Mouse (Mus musculus): ENCODE results near the gene 2010300C02Rik. TPM values are rescaled to one million over a fixed set of nuclear protein-coding genes. Genes with fewer than 3 reads are reported as not detected.
A peak's percentile ranks its signal among the peaks of the same experiment; 100 is the strongest.

2010300C02Rik gene
- polyA plus RNA-seq, 1 experiment from 2014 or later: 14.2 TPM

GRCm38 (mm10) chr1:37632425-37632824 is 87.5 kb downstream of the 2010300C02Rik start:
- no peaks in the 10 kb centered on the region for H3K36me3 ChIP-seq
- 0 out of 2 replicates have a peak, but pooled peaks have one; percentile 34 for ATAC-seq
- no peaks in the 10 kb centered on the region for H3K4me1 ChIP-seq (replicated peaks)
- no peak overlapping the region for H3K4me3 ChIP-seq (replicated peaks)
- no peak overlapping the region for H3K4me2 ChIP-seq (replicated peaks)
- H3K9me3 ChIP-seq: no peaks in the 10 kb centered on the region
- no peak overlapping the region for H3K9ac ChIP-seq
- H3K27me3 ChIP-seq (replicated peaks): no peaks in the 10 kb centered on the region
- 82% methylated on average over 8 of the region's 8 CpGs for WGBS
- no peak overlapping the region for H3K27ac ChIP-seq

DNA sequence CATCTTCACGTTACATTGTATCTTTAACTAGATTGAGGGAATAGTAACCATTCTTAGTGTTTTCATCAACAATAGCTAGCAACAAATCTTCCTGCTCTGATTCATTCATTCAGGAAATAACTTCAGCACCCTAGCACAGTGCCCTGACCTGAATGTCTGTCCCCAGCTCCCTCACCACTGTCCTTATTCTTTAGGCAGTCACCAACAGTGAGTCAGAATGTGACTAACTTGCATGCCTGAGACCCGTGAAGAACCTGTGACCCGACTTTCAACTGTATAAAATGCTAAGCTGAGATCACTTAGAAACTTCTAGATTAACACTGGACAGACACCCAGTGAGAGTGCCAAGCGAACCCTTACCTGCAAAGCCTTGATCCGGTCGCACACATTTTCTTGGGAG is 88.4 kb downstream of the 2010300C02Rik start:
- WGBS: 86% methylated on average over 6 of the region's 6 CpGs
- ATAC-seq: no peak
- Histone ChIP-seq H3K27ac (no peak overlapping the region), H3K4me2 (replicated peaks) (no peak overlapping the region), H3K36me3 (no peaks in the 10 kb centered on the region), H3K9ac (no peak overlapping the region), H3K4me1 (replicated peaks) (no peaks in the 10 kb centered on the region), H3K4me3 (replicated peaks) (no peak overlapping the region), H3K9me3 (no peaks in the 10 kb centered on the region), H3K27me3 (replicated peaks) (no peaks in the 10 kb centered on the region)

- Histone ChIP-seq H3K36me3 (no peaks in the 10 kb centered on the region), H3K4me1 (replicated peaks) (no peaks in the 10 kb centered on the region), H3K4me3 (replicated peaks) (no peak overlapping the region), H3K9me3 (no peaks in the 10 kb centered on the region), H3K27me3 (replicated peaks) (no peaks in the 10 kb centered on the region), H3K4me2 (replicated peaks) (no peak overlapping the region), H3K27ac (no peak overlapping the region), H3K9ac (no peak overlapping the region)
- 75% methylated on average over 10 of the region's 10 CpGs for WGBS
- no peak for ATAC-seq
Observed at GRCm38 (mm10) chr1:37630412-37631210, 89.3 kb downstream of the 2010300C02Rik start.

DNA sequence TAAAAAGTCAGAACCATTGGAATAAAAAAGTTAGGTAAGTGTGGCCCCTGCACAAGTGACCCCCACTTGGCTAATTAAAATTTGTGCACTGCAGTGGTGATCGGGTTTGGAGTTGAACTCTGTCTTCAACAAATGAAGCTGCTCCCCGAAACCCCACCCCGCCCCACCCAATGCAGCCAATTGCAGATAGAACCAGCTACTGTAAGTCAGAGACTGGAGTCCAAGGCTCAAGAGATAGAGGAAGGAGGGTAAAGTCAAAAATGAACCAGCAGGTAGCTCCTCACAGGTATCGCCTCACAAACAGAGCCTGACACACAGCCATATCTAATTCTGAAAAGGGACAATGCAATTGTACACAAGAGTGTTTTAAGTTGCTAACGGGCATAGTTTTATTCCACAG is 90.0 kb downstream of the 2010300C02Rik start:
- H3K36me3 ChIP-seq: no peaks in the 10 kb centered on the region
- no peak overlapping the region for H3K9ac ChIP-seq
- no peaks in the 10 kb centered on the region for H3K27me3 ChIP-seq (replicated peaks)
- no peaks in the 10 kb centered on the region for H3K4me1 ChIP-seq (replicated peaks)
- H3K9me3 ChIP-seq: no peaks in the 10 kb centered on the region
- peak; percentile 72 for ATAC-seq
- WGBS: 77% methylated on average over 5 of the region's 5 CpGs
- H3K4me2 ChIP-seq (replicated peaks): no peak overlapping the region
- H3K27ac ChIP-seq: no peak overlapping the region
- H3K4me3 ChIP-seq (replicated peaks): no peak overlapping the region

DNA sequence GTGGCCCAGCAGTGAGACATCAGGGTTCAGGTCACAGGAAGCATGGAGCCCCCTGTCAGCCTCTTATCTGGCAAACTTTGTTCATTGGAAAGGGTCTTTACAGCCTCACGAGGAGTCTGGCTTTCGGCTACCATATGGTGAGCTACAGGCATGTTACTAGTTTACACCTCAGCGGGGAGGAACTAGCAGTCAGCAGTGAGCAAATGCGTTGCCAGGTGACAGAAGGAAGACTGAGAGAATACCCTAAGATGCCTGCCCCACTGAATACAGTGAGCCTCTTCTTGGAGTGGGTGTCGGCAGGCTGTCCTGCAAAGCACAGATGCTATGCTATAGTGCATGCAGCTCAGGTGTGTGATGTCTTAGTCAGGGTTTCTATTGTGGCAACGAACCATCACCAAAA is 91.1 kb downstream of the 2010300C02Rik start:
- H3K27ac ChIP-seq: no peak overlapping the region
- H3K4me1 ChIP-seq (replicated peaks): no peaks in the 10 kb centered on the region
- H3K4me3 ChIP-seq (replicated peaks): no peak overlapping the region
- H3K36me3 ChIP-seq: no peaks in the 10 kb centered on the region
- 58% methylated on average over 6 of the region's 6 CpGs for WGBS
- no peak overlapping the region for H3K4me2 ChIP-seq (replicated peaks)
- no peak for ATAC-seq
- no peak overlapping the region for H3K9ac ChIP-seq
- H3K9me3 ChIP-seq: no peaks in the 10 kb centered on the region
- H3K27me3 ChIP-seq (replicated peaks): no peaks in the 10 kb centered on the region

DNA sequence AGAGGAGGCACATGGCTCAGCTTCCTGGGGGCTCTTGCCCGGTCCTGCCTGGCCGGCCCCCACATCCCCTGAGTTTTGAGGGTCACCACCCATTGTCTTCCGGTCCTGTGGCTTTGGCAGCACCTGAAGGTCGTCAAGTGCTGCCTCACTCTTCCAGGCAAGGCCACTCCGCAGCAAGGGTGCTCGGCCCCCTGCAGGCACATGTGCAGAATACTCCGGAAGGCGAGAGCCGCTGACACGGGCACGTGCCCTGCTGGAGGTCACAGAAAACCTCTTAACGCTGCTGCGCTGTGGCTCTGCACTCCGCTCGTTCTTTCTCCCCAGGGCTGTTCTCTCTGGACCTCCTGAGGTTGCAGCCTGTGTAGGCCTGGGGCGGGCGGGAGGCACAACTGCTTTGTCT is 95.7 kb downstream of the 2010300C02Rik start:
- Histone ChIP-seq H3K27ac (no peak overlapping the region), H3K27me3 (replicated peaks) (no peaks in the 10 kb centered on the region), H3K4me2 (replicated peaks) (no peak overlapping the region), H3K9ac (no peak overlapping the region), H3K36me3 (no peaks in the 10 kb centered on the region), H3K4me1 (replicated peaks) (0 out of 2 replicates have a peak, but pooled peaks cover 4% of the 10 kb centered on the region), H3K9me3 (no peaks in the 10 kb centered on the region), H3K4me3 (replicated peaks) (no peak overlapping the region)
- WGBS: 87% methylated on average over 17 of the region's 17 CpGs
- ATAC-seq: no peak

DNA sequence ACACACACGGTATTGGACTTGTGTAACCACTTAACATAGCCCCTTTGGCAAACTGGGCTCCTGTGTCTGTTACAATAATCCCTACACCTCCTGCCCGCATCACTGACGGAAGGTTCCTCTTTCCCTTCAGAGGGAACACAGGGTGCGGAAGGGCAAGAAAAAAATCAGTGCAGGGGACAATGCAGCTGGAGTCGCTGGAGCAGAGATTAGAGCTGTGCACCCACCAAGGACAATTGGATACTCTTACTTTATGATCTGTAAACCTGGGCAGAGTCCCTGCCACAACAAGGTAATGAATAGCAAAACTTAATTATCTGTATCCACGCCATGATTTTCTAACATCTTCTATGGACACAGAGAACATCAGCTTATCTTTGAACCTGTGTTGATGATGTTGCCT is 97.8 kb downstream of the 2010300C02Rik start:
- 76% methylated on average over 6 of the region's 6 CpGs for WGBS
- Histone ChIP-seq H3K27ac (no peak overlapping the region), H3K4me1 (replicated peaks) (peaks cover 22% of the 10 kb centered on the region), H3K4me3 (replicated peaks) (no peak overlapping the region), H3K4me2 (replicated peaks) (no peak overlapping the region), H3K36me3 (no peaks in the 10 kb centered on the region), H3K9ac (no peak overlapping the region), H3K9me3 (no peaks in the 10 kb centered on the region), H3K27me3 (replicated peaks) (no peaks in the 10 kb centered on the region)
- ATAC-seq: no peak

DNA sequence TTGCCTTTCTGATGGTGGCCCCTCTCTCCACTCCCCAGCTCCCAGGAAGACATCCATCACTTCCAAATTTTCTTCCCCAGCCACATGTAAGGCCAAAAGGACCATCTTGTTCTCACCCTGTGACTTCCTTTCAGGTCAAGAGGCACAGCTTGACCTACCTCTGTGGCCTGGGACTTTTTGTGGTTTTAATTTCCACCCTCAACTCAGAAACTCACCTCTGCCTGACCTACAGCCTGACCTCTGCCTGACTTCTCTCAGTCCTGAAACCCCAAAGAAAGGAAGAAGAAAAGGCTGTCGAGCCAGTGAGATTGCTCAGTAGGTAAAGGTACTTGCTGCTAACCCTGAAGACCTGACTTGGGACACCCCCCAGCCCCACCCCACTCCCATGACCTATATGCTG is 100.3 kb downstream of the 2010300C02Rik start:
- no peaks in the 10 kb centered on the region for H3K27me3 ChIP-seq (replicated peaks)
- H3K4me1 ChIP-seq (replicated peaks): peaks cover 41% of the 10 kb centered on the region
- H3K36me3 ChIP-seq: no peaks in the 10 kb centered on the region
- H3K4me2 ChIP-seq (replicated peaks): no peak overlapping the region
- ATAC-seq: no peak
- H3K9me3 ChIP-seq: no peaks in the 10 kb centered on the region
- 60% methylated on average over 1 of the region's 1 CpGs for WGBS
- no peak overlapping the region for H3K4me3 ChIP-seq (replicated peaks)
- H3K27ac ChIP-seq: no peak overlapping the region
- H3K9ac ChIP-seq: no peak overlapping the region

DNA sequence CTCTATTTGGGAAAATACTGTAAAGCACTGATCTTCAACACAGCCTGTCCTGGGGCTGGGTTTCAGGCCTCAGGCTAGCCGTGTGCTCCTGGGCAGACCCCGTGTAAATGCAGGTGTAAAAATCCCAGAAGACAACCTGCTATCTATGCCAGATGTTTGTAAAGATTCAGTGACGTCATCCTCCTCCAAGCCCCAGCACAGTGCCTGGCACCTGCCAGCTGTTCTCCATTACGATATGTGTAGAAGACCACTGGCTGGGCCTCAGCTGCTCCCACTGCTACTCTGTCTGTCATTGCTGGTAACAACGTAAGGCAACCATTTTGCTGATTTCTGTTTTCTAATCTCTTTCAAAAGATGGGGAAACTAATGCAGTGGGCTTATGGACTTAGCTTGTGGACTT is 102.8 kb downstream of the 2010300C02Rik start:
- peaks cover 56% of the 10 kb centered on the region for H3K4me1 ChIP-seq (replicated peaks)
- WGBS: 50% methylated on average over 5 of the region's 5 CpGs
- no peak overlapping the region for H3K4me3 ChIP-seq (replicated peaks)
- no peaks in the 10 kb centered on the region for H3K36me3 ChIP-seq
- no peaks in the 10 kb centered on the region for H3K9me3 ChIP-seq
- H3K9ac ChIP-seq: no peak overlapping the region; the same call in 1 of the 2 replicates
- H3K27ac ChIP-seq: peak overlapping the region; percentile 73
- H3K4me2 ChIP-seq (replicated peaks): no peak overlapping the region
- no peaks in the 10 kb centered on the region for H3K27me3 ChIP-seq (replicated peaks)
- 0 out of 2 replicates have a peak, but pooled peaks have one; percentile 6 for ATAC-seq

GRCm38 (mm10) chr1:37616569-37616968 is 103.3 kb downstream of the 2010300C02Rik start:
- H3K9me3 ChIP-seq: no peaks in the 10 kb centered on the region
- H3K36me3 ChIP-seq: no peaks in the 10 kb centered on the region
- ATAC-seq: peak; percentile 59
- 15% methylated on average over 4 of the region's 4 CpGs for WGBS
- no peak overlapping the region for H3K4me3 ChIP-seq (replicated peaks)
- no peak overlapping the region; the same call in 1 of the 2 replicates for H3K9ac ChIP-seq
- H3K27ac ChIP-seq: peak overlapping the region; percentile 73
- H3K4me2 ChIP-seq (replicated peaks): no peak overlapping the region
- no peaks in the 10 kb centered on the region for H3K27me3 ChIP-seq (replicated peaks)
- peaks cover 61% of the 10 kb centered on the region for H3K4me1 ChIP-seq (replicated peaks)

DNA sequence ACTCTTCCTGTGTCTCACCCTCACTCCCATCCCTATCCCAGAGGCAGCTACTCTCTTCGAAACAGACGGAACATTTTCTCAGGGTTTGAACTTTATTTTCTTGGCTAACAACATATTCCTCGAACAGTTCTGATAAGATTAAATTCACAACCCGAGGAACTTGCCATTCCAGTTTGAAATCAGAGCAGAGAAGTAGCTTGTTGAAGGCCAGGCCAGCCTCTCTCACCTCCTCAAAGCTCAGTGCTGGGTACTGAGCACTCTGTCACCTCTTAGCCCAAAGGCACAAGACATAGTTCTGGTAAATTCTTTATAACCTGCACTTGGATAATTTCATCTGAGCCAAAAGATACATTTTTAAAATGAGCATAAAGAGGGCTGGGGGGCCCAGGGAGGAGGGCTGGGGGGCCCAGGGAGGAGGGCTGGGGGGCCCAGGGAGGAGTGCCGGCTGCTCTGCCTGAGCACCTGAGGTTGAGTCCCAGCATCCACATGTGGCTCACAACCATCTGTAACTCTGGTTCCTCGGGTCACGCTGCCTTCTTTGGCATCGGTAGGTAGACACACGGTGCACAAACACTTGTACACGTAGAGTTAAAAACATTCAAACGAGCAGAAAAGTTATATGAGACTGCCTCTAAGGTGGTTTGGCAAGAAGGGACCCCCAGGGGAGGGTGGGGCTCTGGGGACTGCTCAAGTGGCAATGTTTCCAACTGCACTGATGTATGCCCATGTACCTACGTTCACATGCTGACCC is 104.4 kb downstream of the 2010300C02Rik start:
- Histone ChIP-seq H3K9me3 (no peaks in the 10 kb centered on the region), H3K4me1 (replicated peaks) (peaks cover 64% of the 10 kb centered on the region), H3K36me3 (no peaks in the 10 kb centered on the region), H3K4me2 (replicated peaks) (peak overlapping the region; percentile 53), H3K27me3 (replicated peaks) (no peaks in the 10 kb centered on the region), H3K4me3 (replicated peaks) (no peak overlapping the region), H3K9ac (no peak overlapping the region), H3K27ac (peak overlapping the region; percentile 73)
- ATAC-seq: peak; percentile 57
- WGBS: 51% methylated on average over 12 of the region's 12 CpGs

DNA sequence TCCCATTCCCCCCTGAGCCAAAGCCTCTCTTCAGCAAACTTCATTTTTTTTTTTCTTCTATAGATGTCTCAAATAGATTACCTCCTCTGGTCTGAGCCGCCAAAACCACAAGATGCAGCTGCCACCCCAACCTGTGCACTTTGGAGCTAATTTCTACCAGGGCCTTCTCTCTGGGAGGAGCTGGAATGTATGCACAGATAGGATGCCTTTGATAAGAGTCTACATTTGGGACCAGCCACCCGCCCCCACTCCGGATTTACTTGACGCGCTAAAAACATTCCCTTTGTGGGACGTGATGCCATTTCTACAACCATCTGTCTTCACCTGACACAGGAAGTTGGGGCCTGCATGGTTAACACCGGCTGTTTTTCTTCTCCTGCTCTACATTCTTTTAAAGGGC is 105.0 kb downstream of the 2010300C02Rik start:
- WGBS: 26% methylated on average over 7 of the region's 7 CpGs
- Histone ChIP-seq H3K4me3 (replicated peaks) (no peak overlapping the region), H3K9ac (no peak overlapping the region), H3K9me3 (no peaks in the 10 kb centered on the region), H3K4me2 (replicated peaks) (peak overlapping the region; percentile 53), H3K4me1 (replicated peaks) (peaks cover 64% of the 10 kb centered on the region), H3K36me3 (no peaks in the 10 kb centered on the region), H3K27me3 (replicated peaks) (no peaks in the 10 kb centered on the region), H3K27ac (peak overlapping the region; percentile 73)
- ATAC-seq: peak; percentile 31
